Mouse (Mus musculus) gastrocnemius, adult 18-20 months (tissue): ENCODE data around the gene Afp. TPM values are rescaled to one million over a fixed set of nuclear protein-coding genes. Genes with fewer than 3 reads are reported as not detected.

Experiments
- DNase-seq: peaks from one replicate; pipeline ENCODE4 v3.0.0; 2021; ENCODE audit warnings: low spot score
- total RNA-seq, 2 experiments: library from RNA; stranded (reverse); gene quantifications; 2 replicates each; pipeline ENCODE4 v1.2.3; 2021

Afp gene
- total RNA-seq, 2 experiments from 2014 or later = not detected

DNA sequence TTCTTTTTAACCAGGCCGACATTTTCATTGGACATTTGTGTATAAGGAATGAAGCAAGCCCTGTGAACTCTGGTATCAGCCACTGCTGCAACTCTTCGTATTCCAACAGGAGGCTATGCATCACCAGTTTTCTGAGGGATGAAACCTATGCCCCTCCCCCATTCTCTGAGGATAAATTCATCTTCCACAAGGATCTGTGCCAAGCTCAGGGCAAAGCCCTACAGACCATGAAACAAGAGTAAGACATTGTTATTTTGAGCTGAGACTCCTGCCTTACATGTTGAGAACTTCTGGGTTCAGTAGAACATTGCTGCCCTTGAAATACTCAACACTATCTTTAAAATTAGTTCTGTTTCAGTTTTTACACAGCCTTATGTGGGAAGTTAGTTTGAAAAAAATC lies 16.0 kb downstream of the Afp start:
- no peak for DNase-seq

DNA sequence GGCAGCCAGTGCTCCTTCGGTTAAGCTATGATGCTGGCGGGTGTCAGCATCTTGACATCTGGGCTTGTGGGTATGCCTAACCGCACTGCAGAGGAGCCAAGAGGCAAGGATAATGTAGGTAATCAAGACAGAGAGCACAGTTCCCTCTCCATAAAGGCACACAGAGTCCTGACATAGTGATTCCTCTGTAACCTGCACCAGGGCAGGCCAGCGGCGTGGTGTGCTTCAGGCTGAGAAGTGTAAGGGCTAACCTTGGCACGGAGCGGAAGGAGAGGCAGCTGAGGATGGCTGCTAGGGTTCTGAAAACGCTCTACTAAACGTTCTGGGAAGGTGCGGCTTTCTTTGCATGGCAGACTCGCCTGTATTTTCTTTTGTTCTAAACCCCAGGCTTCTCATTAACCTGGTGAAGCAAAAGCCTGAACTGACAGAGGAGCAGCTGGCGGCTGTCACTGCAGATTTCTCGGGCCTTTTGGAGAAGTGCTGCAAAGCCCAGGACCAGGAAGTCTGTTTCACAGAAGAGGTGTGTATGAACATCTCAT lies 16.9 kb downstream of the Afp start:
- DNase-seq = no peak

DNA sequence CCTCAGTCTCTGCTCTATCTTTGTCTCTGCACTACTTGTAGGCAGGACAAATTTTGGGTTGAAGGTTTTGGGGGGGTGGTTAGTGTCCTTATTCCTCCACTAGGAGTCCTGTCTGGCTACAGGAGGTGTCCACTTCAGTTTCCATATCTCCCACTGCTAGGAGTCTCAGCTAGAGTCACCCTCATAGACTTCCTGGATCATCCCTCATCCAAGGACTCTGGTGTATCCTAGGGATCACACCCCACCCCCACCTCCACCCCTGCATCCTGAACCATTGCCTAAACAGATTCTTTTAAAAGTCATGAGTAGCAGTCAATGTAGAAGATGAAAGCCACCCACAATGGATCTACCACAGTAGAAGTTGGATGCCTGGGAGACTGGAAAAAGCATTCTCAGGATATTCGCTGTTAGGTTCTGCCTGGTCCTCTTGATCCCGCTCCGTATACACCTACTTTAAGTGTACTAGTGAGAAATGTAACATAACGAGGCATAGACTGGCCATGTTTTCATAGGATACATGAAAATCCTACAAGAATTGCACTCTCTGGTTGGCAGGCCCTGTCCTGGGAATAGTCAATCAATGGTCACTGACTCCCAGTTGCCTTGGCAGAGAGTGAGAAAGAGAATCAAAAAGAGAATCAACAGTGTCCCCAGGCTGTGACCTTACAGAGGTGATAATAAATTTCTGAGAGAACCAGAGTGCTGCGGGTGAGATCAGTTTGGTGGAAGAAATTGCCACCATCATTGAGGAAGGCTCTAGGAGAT lies 19.5 kb downstream of the Afp start:
- DNase-seq = no peak

DNA sequence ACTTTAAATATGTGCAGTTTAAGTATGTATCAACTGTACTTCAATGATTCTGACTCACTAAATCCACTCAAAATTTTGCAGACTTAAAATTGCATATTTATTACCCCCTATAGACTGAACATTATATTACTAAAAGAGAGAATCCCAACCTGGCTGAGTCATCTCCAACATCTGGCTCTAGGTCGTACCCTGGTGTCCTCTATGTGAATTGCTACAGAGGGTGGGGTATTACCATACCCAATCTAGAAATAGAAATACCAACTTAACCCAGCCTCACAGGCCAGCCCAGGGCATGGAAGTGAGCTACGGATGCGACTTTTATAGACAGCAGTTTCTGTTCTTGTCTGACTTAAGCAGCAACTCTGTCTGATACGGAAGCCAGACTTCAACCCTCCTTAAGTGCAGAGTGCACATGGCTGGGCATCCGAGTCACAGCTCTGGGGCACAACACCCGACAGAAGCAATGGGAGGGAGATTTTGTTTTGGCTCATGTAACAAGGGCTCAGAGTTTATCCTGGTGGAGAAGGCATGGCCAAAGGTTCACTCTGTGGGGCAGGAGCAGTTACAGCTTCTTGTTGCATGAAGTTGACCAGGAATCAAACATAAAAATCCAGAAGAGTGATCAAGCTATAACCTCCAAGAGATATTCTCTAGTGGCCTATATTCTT lies 21.9 kb downstream of the Afp start:
- DNase-seq = no peak

DNA sequence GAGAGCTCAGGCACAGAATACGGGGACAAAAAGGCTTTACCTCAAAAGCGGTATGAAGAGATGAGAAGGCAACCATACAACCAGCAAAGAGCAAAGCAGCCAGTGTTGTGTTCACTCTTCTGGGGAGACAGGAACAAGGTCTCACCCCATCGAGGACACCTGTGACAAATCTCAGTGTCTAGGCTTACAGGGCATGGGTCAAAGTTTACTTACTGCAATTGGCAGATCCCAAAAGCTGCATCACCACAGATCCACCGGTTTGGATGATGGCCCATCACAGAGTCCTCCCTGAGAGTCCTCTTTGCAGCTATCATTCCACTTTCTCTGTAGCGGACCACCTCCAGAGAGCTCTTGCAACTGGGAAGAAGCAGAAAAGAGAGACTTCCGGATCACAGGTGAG lies 25.0 kb downstream of the Afp start:
- no peak for DNase-seq

DNA sequence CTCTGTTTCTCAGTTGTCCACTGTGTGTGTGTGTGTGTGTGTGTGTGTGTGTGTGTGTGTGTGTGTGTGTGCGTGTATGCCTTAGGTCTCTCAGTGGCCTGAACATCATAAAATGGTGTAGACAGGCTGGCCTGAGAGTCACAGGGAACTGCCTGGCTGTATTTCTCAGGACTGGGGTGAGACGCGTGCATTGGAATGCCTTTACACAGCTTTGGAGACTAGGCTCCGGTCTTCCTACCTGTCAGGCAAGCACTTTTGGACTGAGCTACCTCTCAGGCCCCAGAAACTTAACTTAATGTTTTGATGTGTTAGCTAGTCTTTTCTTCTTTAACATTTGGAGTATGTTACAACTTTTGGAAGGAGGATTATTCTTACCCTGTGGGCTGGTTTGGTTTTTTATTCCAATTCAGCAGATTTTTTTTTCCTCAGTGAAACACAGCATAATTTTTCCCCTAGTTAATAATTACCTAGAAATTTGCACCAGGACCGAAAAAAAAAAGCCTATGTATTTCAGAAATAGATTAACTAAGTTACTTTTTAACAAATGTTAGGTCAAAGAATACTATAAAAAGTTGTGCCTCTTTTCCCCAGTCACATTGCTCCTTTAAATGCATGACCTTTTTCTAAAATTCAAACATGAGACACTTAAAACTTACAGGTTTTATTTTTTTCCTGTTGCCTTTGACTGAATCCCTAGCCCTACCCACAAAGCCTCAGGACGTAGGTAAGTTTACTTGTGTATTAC lies 28.0 kb downstream of the Afp start, which contains the start of gene Afm:
Afm (plus strand) TSS at position 577 of the 745 bp plus-strand sequence.
- DNase-seq = no peak

DNA sequence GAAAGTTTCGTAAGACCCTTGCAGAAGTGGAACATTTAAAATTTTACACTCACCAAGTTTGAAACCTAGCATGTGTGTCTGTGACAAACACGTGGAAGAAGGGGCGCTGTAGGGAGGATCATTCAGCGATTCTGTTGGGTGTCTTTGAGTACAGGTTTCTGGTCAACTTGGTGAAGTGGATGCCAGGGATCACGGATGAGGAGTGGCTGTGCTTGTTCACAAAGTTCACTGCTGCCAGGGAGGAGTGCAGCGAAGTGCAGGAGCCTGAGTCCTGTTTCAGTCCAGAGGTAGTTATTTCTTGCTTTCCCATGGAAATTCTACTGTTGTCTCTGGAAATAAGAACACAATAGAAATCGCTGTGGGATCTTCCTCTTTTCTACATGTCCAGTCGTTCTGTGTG lies 60.7 kb downstream of the Afp start:
- DNase-seq = no peak

DNA sequence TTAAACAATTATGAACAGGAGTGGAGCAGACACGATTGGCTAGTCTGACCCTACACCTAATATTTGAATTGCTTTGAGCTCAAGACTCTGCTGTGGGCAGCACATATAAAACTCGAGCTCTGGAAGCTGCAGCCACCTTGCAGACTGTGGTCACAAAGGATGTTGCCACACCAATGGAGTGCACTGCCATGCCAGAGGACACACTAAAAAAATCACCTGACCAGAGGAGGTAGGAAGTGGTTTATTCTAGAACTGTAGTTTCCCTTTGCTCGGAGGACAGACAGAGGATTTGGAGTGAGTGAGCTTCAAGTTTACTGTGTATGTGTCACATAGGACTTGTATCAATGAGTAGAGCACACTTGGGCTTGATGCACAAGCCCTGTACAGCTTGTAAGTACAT lies 65.5 kb downstream of the Afp start:
- DNase-seq = no peak

Other genes with a start within 250 kb of the Afp start
- 10 to 100 TPM; 46.7 to 51.7 TPM for gene Ankrd17, start 124.2 kb upstream of the Afp start, total RNA-seq
- gene Gm9958, start 123.5 kb upstream of the Afp start, total RNA-seq = under 1 TPM; 0.40 to 0.53 TPM
- gene Alb, start 29.8 kb upstream of the Afp start, total RNA-seq = 10 to 100 TPM in 1 of 2 experiments, under 1 TPM in 1; 0.14 to 26.8 TPM
- under 1 TPM in 1 of 2 experiments, not detected in 1; 0.17 TPM for gene Afm, start 28.2 kb downstream of the Afp start, total RNA-seq
- gene 5830473C10Rik, start 70.4 kb downstream of the Afp start, total RNA-seq = not detected
- gene Rassf6, start 149.9 kb downstream of the Afp start, total RNA-seq = not detected